Mouse (Mus musculus): ENCODE data around the gene Traf7. TPM values are rescaled to one million over a fixed set of nuclear protein-coding genes. Genes with fewer than 3 reads are reported as not detected.

The Traf7 gene
- total RNA-seq, 2 experiments from 2014 or later, result 101 to 105 TPM

Other genes starting within 250 kb of the Traf7 start
- under 1 TPM in 1 of 2 experiments, not detected in 1; 0.10 TPM for gene Abca17, start 176.9 kb downstream of the Traf7 start, total RNA-seq (2021)
- 10 to 100 TPM; 23.2 to 27.7 TPM for gene Abca3, start 176.0 kb downstream of the Traf7 start, total RNA-seq (2021)
- gene Rnps1, start 113.4 kb downstream of the Traf7 start, total RNA-seq (2021), result 10 to 100 TPM; 61.1 to 82.0 TPM
- 100 to 1,000 TPM; 249 to 330 TPM for gene Eci1, start 101.3 kb downstream of the Traf7 start, total RNA-seq (2021)
- 1 to 10 TPM; 2.8 to 4.0 TPM for gene Dnase1l2, start 84.8 kb downstream of the Traf7 start, total RNA-seq (2021)
- 10 to 100 TPM; 21.9 to 23.1 TPM for gene E4f1, start 57.6 kb downstream of the Traf7 start, total RNA-seq (2021)
- 10 to 100 TPM; 85.8 to 86.4 TPM for gene Pgp, start 57.5 kb downstream of the Traf7 start, total RNA-seq (2021)
- gene Bricd5, start 54.1 kb downstream of the Traf7 start, total RNA-seq (2021), result under 1 TPM; 0.42 to 0.53 TPM
- gene Mlst8, start 48.9 kb downstream of the Traf7 start, total RNA-seq (2021), result 10 to 100 TPM; 24.6 to 26.5 TPM
- 10 to 100 TPM; 16.0 to 31.5 TPM for gene Caskin1, start 39.3 kb downstream of the Traf7 start, total RNA-seq (2021)
- gene Rab26, start 6.3 kb upstream of the Traf7 start, total RNA-seq (2021), result 1 to 10 TPM; 1.5 to 2.0 TPM
- gene Pkd1, start 21.9 kb upstream of the Traf7 start, total RNA-seq (2021), result 10 to 100 TPM; 37.9 to 38.2 TPM
- gene Tsc2, start 104.7 kb upstream of the Traf7 start, total RNA-seq (2021), result 100 to 1,000 TPM in 1 of 2 experiments, 10 to 100 TPM in 1; 93.3 to 111 TPM
- 1 to 10 TPM; 7.3 to 8.0 TPM for gene Nthl1, start 104.7 kb upstream of the Traf7 start, total RNA-seq (2021)
- 10 to 100 TPM; 62.0 to 90.2 TPM for gene Slc9a3r2, start 122.4 kb upstream of the Traf7 start, total RNA-seq (2021)
- gene Npw, start 130.5 kb upstream of the Traf7 start, total RNA-seq (2021), result not detected
- gene Zfp598, start 141.7 kb upstream of the Traf7 start, total RNA-seq (2021), result 10 to 100 TPM; 50.0 to 55.7 TPM
- gene Syngr3, start 162.0 kb upstream of the Traf7 start, total RNA-seq (2021), result 1 to 10 TPM; 2.2 to 3.3 TPM
- 10 to 100 TPM; 31.9 to 33.9 TPM for gene Gfer, start 168.2 kb upstream of the Traf7 start, total RNA-seq (2021)
- 1 to 10 TPM; 2.8 to 3.9 TPM for gene Noxo1, start 168.3 kb upstream of the Traf7 start, total RNA-seq (2021)
- gene Tbl3, start 179.7 kb upstream of the Traf7 start, total RNA-seq (2021), result 10 to 100 TPM; 30.2 to 32.4 TPM
- gene Rnf151, start 190.1 kb upstream of the Traf7 start, total RNA-seq (2021), result not detected
- gene Rps2, start 190.2 kb upstream of the Traf7 start, total RNA-seq (2021), result 100 to 1,000 TPM; 653 to 681 TPM
- 100 to 1,000 TPM; 239 to 321 TPM for gene Ndufb10, start 196.5 kb upstream of the Traf7 start, total RNA-seq (2021)
- 1 to 10 TPM in 1 of 2 experiments, not detected in 1; 1.2 TPM for gene Rpl3l, start 199.9 kb upstream of the Traf7 start, total RNA-seq (2021)
- gene Msrb1, start 208.7 kb upstream of the Traf7 start, total RNA-seq (2021), result 10 to 100 TPM; 83.9 to 94.4 TPM
- 1 to 10 TPM; 2.2 to 2.3 TPM for gene Hs3st6, start 225.1 kb upstream of the Traf7 start, total RNA-seq (2021)

Data from adrenal gland, adult 18-20 months (tissue).